Mouse (Mus musculus): ENCODE data around the gene Cadm3. TPM values are rescaled to one million over a fixed set of nuclear protein-coding genes. Genes with fewer than 3 reads are reported as not detected.

Cadm3 gene
- polyA plus RNA-seq, 1 experiment from 2014 or later: 1.5 TPM

- H3K27me3 ChIP-seq: peaks cover 20% of the 10 kb centered on the region
- no peaks in the 10 kb centered on the region for H3K9me3 ChIP-seq (replicated peaks)
- H3K9ac ChIP-seq: no peak overlapping the region
- H3K36me3 ChIP-seq: no peaks in the 10 kb centered on the region
- 59% methylated on average over 7 of the region's 7 CpGs for WGBS (ENCODE audit: insufficient replicate concordance)
- no peak overlapping the region for H3K4me3 ChIP-seq (replicated peaks)
- no peak overlapping the region for H3K4me2 ChIP-seq
- no peak for DNase-seq
- no peak overlapping the region for H3K27ac ChIP-seq
- no peak for ATAC-seq (ENCODE audit: low read depth)
- H3K4me1 ChIP-seq (replicated peaks): no peaks in the 10 kb centered on the region
Measured at GRCm38 (mm10) chr1:173374020-173374419, 6.5 kb upstream of the Cadm3 start.

- Histone ChIP-seq H3K4me3 (replicated peaks) (no peak overlapping the region), H3K36me3 (no peaks in the 10 kb centered on the region), H3K27ac (no peak overlapping the region), H3K9ac (no peak overlapping the region), H3K4me1 (replicated peaks) (peaks cover 10% of the 10 kb centered on the region), H3K9me3 (replicated peaks) (no peaks in the 10 kb centered on the region), H3K27me3 (peaks cover 44% of the 10 kb centered on the region), H3K4me2 (no peak overlapping the region)
- ATAC-seq (ENCODE audit: low read depth) (no peak), DNase-seq (no peak)
- 71% methylated on average over 6 of the region's 6 CpGs for WGBS (ENCODE audit: insufficient replicate concordance)
Measured at GRCm38 (mm10) chr1:173371586-173371985, 4.1 kb upstream of the Cadm3 start.

DNA sequence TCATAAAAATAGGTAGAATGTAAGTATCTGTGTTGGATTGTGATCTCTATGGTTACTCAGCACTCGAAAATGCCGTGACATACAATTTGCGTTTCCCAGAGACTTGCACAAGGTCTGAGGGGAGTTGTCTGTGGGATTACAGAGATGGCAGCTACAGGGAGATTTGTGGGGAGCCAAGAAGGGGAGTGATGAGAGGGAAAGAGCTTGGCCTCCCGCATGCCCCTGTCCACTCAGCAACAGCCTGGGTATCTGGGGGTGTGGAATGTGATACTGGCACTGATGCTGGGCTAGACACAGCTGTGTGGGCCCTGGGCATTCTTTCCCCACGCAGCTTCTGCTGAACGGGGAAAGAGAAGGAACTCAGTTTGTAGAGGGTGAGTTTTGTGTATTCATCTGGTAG is 3.0 kb upstream of the Cadm3 start:
- no peak for ATAC-seq (ENCODE audit: low read depth)
- Histone ChIP-seq H3K9me3 (replicated peaks) (no peaks in the 10 kb centered on the region), H3K27ac (no peak overlapping the region), H3K4me2 (no peak overlapping the region), H3K27me3 (peaks cover 55% of the 10 kb centered on the region), H3K4me3 (replicated peaks) (no peak overlapping the region), H3K9ac (no peak overlapping the region), H3K36me3 (no peaks in the 10 kb centered on the region), H3K4me1 (replicated peaks) (peaks cover 21% of the 10 kb centered on the region)
- 66% methylated on average over 6 of the region's 6 CpGs for WGBS (ENCODE audit: insufficient replicate concordance)
- no peak for DNase-seq

DNA sequence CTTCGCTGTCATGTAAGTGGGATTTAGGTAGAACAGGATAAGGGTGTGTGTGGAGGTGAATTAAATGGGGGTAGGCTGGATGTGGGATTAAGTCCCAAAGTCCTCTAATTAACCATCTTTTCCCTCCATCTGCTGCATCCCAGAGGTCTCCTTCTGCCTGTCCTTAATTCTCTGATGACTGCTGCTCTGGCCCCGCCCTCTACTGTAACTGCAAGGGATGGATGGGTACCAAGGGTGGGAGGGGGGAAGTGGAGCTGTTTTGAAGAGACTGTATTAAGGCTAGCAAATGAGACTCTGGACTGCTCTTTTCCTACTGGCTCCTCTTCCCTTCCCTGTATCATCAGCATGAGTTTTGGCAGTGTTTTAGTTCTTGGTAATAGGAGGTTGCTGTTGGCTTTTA is 2.1 kb upstream of the Cadm3 start:
- Histone ChIP-seq H3K27ac (no peak overlapping the region), H3K4me3 (replicated peaks) (no peak overlapping the region), H3K36me3 (no peaks in the 10 kb centered on the region), H3K9ac (no peak overlapping the region), H3K27me3 (peaks cover 64% of the 10 kb centered on the region), H3K4me2 (no peak overlapping the region), H3K4me1 (replicated peaks) (peaks cover 25% of the 10 kb centered on the region), H3K9me3 (replicated peaks) (no peaks in the 10 kb centered on the region)
- WGBS (ENCODE audit: insufficient replicate concordance): 68% methylated on average over 2 of the region's 2 CpGs
- DNase-seq (no peak), ATAC-seq (ENCODE audit: low read depth) (no peak)

- Histone ChIP-seq H3K9me3 (replicated peaks) (no peaks in the 10 kb centered on the region), H3K36me3 (no peaks in the 10 kb centered on the region), H3K4me1 (replicated peaks) (peaks cover 25% of the 10 kb centered on the region), H3K4me2 (peak overlapping the region; percentile 53), H3K27me3 (peaks cover 70% of the 10 kb centered on the region), H3K27ac (no peak overlapping the region), H3K9ac (no peak overlapping the region), H3K4me3 (replicated peaks) (peak overlapping the region; percentile 34)
- peak; percentile 30; the same call in 1 of the 2 replicates for ATAC-seq (ENCODE audit: low read depth)
- no peak for DNase-seq
- WGBS (ENCODE audit: insufficient replicate concordance): 2% methylated on average over 31 of the region's 31 CpGs
Measured at GRCm38 (mm10) chr1:173366701-173367355, 667 bp downstream of the Cadm3 start.

DNA sequence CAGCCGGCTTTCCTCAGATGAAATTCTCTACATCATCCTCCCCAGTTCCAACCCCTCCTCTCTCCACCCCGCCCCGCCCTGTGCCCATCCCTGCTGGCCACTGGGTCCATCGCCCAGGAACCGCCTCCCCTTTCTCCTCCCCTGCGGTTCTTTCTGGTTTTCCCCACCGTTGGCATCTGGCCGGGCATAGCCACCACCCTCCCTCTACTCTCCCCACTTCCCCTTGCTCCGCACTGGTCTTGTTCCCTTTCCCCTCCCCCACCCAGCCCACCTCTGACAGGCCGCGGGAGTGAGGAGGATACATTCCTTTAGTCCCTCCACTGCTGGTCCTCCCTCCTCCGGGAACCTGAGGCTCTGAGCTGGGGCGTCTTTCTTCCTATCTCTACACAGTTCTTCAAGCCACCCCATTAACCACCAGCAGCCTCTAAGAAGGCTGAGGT is 1.5 kb downstream of the Cadm3 start:
- Histone ChIP-seq H3K27ac (no peak overlapping the region), H3K36me3 (no peaks in the 10 kb centered on the region), H3K4me1 (replicated peaks) (peaks cover 25% of the 10 kb centered on the region), H3K4me3 (replicated peaks) (0 out of 2 replicates have a peak overlapping the region, but pooled peaks have one; percentile 2), H3K9ac (no peak overlapping the region), H3K27me3 (peaks cover 70% of the 10 kb centered on the region), H3K4me2 (no peak overlapping the region), H3K9me3 (replicated peaks) (no peaks in the 10 kb centered on the region)
- 1% methylated on average over 13 of the region's 13 CpGs for WGBS (ENCODE audit: insufficient replicate concordance)
- no peak for DNase-seq
- peak; percentile 73 for ATAC-seq (ENCODE audit: low read depth)

DNA sequence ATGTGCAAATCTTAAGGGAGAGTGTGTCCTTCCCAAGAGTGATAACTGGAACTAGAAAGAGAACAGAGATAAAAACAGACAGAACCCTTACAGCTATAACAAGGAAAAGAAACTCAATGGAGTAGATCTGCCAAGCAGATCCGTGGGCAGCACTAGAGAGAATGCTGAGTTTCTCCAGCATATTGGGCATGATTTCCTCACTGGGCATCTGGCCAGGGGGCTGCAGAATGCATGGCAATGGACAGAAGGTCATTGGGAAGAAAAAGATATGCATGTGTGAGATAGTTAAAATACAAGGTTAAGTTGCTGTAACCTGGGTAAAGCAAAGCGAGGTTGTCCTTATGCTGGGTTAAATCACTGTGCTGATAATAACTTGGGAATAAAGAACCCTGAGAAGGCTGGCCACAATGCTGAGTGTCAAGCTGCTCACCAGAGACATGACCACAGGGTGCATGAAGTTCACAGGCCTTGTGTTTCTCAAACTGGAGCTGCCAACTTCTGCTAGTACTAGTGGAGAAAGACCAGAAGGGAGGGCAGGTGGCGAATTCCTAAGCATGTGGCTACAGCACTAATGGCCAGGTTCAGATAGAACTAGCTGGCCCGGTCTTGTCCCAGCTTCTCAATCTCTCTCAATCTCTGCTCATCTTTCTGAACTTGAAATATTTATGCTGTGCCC is 3.2 kb downstream of the Cadm3 start:
- Histone ChIP-seq H3K4me3 (replicated peaks) (no peak overlapping the region), H3K4me1 (replicated peaks) (peaks cover 25% of the 10 kb centered on the region), H3K4me2 (no peak overlapping the region), H3K27me3 (peaks cover 53% of the 10 kb centered on the region), H3K9me3 (replicated peaks) (no peaks in the 10 kb centered on the region), H3K9ac (no peak overlapping the region), H3K36me3 (no peaks in the 10 kb centered on the region), H3K27ac (no peak overlapping the region)
- 71% methylated on average over 4 of the region's 4 CpGs for WGBS (ENCODE audit: insufficient replicate concordance)
- DNase-seq: no peak
- no peak for ATAC-seq (ENCODE audit: low read depth)

- Histone ChIP-seq H3K4me2 (no peak overlapping the region), H3K9ac (no peak overlapping the region), H3K4me1 (replicated peaks) (peaks cover 25% of the 10 kb centered on the region), H3K27ac (no peak overlapping the region), H3K4me3 (replicated peaks) (no peak overlapping the region), H3K36me3 (no peaks in the 10 kb centered on the region), H3K27me3 (peaks cover 45% of the 10 kb centered on the region), H3K9me3 (replicated peaks) (no peaks in the 10 kb centered on the region)
- DNase-seq (no peak), ATAC-seq (ENCODE audit: low read depth) (no peak)
- 76% methylated on average over 2 of the region's 2 CpGs for WGBS (ENCODE audit: insufficient replicate concordance)
Measured at GRCm38 (mm10) chr1:173363436-173363835, 4.1 kb downstream of the Cadm3 start.

DNA sequence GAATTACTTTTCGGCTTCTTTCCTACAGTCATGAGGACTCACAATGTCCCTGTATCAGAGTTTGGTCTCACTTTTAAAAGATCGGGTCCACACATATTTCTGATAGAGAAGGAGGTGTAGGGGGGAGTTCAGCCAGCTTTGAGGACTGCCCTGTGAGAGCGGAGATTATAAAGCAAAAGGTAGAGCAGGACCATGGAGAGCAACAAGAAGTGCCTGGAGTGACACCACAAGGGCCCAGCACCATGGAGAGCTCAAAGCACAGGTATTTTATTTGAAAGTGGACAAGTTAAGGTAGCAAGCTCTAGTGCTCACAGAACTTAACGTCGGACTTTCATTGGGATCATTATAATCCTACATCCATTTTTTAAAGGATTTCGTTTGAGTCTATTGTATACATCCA is 5.8 kb downstream of the Cadm3 start:
- Histone ChIP-seq H3K9ac (no peak overlapping the region), H3K36me3 (no peaks in the 10 kb centered on the region), H3K27me3 (peaks cover 27% of the 10 kb centered on the region), H3K4me3 (replicated peaks) (no peak overlapping the region), H3K4me2 (no peak overlapping the region), H3K27ac (no peak overlapping the region), H3K4me1 (replicated peaks) (peaks cover 16% of the 10 kb centered on the region), H3K9me3 (replicated peaks) (no peaks in the 10 kb centered on the region)
- DNase-seq: peak; percentile 37
- no peak for ATAC-seq (ENCODE audit: low read depth)
- WGBS (ENCODE audit: insufficient replicate concordance): 26% methylated on average over 6 of the region's 6 CpGs

DNA sequence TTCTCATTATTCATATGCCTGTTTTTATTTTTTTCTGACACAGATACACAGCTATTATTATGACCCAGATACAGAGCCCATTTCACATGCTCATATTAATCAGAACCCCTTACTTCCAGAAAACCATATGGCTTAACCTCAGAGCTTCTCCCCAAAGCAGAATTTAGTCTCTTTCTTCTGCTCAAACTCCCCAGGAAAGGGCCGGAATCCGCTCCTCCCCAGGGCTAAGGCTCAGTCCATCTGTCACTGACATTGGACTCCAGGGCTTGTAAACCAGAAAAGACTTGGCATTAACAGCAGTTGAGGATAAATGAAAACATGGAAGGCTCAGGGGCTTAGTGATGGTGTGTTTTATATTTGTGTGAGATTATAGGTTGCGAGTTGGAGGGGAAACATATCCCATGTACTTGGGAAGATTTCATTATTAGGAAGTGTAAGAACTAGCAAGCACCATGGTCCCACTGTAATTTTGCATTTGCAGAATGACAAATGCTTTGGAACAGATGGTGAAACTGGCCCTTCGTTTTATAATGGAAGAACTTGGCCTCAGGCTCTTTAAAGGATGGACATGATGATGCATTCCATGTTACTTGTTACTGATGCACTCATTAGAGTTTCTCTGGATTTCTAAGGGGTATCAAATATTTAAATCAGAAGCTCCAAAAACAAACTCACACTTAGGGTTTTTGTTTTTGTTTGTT is 7.8 kb downstream of the Cadm3 start:
- ATAC-seq (ENCODE audit: low read depth) (no peak), DNase-seq (no peak)
- H3K9me3 ChIP-seq (replicated peaks): no peaks in the 10 kb centered on the region
- H3K27me3 ChIP-seq: peaks cover 8% of the 10 kb centered on the region
- peaks cover 17% of the 10 kb centered on the region for H3K4me1 ChIP-seq (replicated peaks)
- H3K4me3 ChIP-seq (replicated peaks): no peak overlapping the region
- no peak overlapping the region for H3K27ac ChIP-seq
- no peaks in the 10 kb centered on the region for H3K36me3 ChIP-seq
- H3K4me2 ChIP-seq: no peak overlapping the region
- 69% methylated on average over 4 of the region's 4 CpGs for WGBS (ENCODE audit: insufficient replicate concordance)
- H3K9ac ChIP-seq: no peak overlapping the region

GRCm38 (mm10) chr1:173357799-173358198 is 9.7 kb downstream of the Cadm3 start:
- ATAC-seq (ENCODE audit: low read depth): no peak
- H3K4me2 ChIP-seq: no peak overlapping the region

More at GRCm38 (mm10) chr1:173357799-173358198, 9.7 kb downstream of the Cadm3 start:
- H3K9ac ChIP-seq: no peak overlapping the region
- H3K4me1 ChIP-seq (replicated peaks): peaks cover 33% of the 10 kb centered on the region
- WGBS (ENCODE audit: insufficient replicate concordance): 46% methylated on average over 4 of the region's 4 CpGs
- no peak overlapping the region for H3K4me3 ChIP-seq (replicated peaks)
- H3K27ac ChIP-seq: no peak overlapping the region
- H3K9me3 ChIP-seq (replicated peaks): no peaks in the 10 kb centered on the region
- H3K27me3 ChIP-seq: no peaks in the 10 kb centered on the region
- no peaks in the 10 kb centered on the region for H3K36me3 ChIP-seq
- DNase-seq: no peak

Measured in liver, embryonic 13.5 days (tissue).